Mouse (Mus musculus) yolk sac, embryonic 10.5 days (tissue): ENCODE measurements around the gene Litaf.

Source experiments
- DNase-seq: peaks from one replicate; pipeline ENCODE4 v3.0.0-alpha.2; 2017; ENCODE audit warnings: low spot score

The Litaf gene

GRCm38 (mm10) chr16:10910541-10910940 is 155.4 kb downstream of the Litaf start:
- DNase-seq = no peak
